Mouse (Mus musculus): ENCODE data around the gene Nup210.
"Not testable (repeated sequence)": the region's sequence is repeated elsewhere in the genome, so short reads cannot be mapped to it uniquely, and the experiment has no call there.

- not testable (repeated sequence) for TF ChIP-seq CTCF (IDR thresholded peaks at IDR 0.05; ENCODE audit: borderline replicate concordance, insufficient read depth, low read length); POLR2A (IDR thresholded peaks at IDR 0.05; ENCODE audit: low read depth, low read length)
Measured at GRCm38 (mm10) chr6:91103421-91103820, 13.2 kb downstream of the Nup210 start.
